Mouse (Mus musculus): ENCODE measurements around the gene Babam1.

DNA sequence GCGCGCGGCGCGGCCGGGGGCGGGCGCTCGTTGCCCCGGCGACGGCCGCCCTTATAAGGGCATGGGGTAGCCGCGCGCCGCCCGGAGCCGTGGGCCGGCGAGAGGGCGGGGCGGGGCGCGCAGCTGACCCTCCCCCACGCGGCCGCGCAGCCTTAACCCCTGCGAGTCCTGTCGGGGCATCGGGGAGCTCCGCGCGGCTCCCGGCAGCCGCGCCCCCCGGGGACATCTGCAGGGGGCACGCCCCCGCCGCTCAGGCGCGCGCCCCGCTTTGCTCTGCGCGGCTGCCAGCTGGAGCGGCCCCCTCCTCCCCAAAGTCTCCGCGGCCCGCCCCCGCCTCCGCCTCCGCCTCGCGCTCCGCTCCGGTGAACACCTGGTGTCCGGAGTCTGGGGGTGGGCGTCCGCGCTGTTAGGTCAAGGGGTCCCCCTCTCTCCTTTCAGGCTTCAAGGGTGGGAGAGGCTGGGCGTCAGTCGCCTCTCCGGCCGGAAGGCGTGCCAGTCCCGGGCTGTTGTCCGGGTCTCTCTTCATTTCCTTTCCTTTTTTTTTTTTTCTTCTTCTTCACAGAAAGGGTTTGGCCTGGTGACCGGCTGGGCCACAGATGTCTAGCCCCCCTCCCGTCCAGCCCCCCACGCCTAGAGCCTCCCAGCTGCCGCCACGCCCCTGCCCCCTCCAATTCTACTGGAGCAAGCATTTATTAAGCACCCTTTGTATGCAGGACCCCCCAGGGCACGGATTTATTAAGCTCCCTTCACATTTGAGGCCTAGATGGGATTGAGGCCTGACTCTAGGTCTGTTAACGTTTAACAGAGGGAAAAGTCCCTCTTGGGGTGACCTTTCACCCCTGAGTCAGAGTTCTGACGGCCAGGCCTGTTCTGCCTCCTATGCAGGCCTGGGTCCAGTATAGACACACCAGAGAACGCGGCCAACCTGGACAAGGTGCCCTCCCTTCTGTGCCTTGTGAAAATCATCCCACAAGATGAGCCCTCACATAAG lies 14.4 kb upstream of the Babam1 start:
- no peak for TF ChIP-seq EP300 (optimal IDR thresholded peaks at IDR 0.05)
- no peak for TF ChIP-seq CTCF (IDR thresholded peaks at IDR 0.05; ENCODE audit: low read depth)
